Mouse (Mus musculus) small intestine, adult 2 months (tissue): ENCODE measurements around the gene Ptpra.

ENCODE experiments used
- CTCF ChIP-seq: fragments of 200-500 bp; IDR thresholded peaks from 2 replicates; pipeline ENCODE4 v1.5.1; 2012; ENCODE audit warnings: low read depth, mild to moderate bottlenecking, control low read depth, inconsistent platforms, low read length, moderate library complexity, mixed read lengths; ENCODE audit not compliant: insufficient replicate concordance, insufficient read length; ENCODE audit errors: extremely low read depth
- POLR2A ChIP-seq: fragments of 200-500 bp; IDR thresholded peaks from 2 replicates; pipeline ENCODE4 v1.6.1; 2012; ENCODE audit warnings: low read depth, mild to moderate bottlenecking, control low read depth, inconsistent platforms, low read length, moderate library complexity

DNA sequence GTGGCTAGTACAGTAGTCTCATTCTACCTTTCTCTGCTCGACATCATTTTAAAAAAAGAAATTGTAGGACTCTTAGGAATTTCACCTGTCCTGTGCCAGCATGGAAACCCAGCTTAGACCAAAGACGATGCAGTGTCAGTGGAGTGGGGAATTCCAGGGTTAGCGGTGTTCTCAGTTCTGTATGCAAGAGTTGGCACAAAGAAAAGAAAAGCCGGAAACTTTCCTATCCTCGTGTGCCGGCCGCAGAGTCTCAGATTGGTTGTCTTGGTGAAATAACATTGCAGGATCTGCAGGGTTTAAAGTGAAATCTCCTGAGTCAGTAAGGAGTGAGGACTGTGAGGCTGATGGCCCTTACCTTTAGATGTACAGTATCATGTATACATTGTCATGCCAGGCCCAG, 79.8 kb downstream of the Ptpra start:
- TF ChIP-seq CTCF = no peak
- TF ChIP-seq POLR2A = no peak
